Mouse (Mus musculus): ENCODE measurements around the gene Gm10320.

DNA sequence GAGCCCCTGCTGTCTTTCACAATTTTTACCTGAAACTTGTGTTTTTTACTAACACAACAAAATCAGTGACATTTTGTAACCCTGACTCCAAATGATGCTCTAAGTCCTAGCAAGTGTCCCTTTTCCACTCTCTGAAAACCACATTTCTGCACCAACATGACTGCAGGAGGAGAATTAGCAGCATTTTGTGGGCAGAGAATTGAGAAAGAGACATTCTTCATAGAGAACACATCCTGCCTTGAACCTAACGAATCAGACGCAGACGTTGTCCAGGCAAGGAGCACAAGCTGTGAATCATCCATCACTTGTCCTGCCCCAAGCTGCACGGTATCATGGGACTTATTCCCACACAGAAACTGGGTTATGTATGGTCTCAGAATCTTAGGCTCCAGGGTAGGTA, 38.7 kb downstream of the Gm10320 start:
- TF ChIP-seq CTCF (IDR thresholded peaks at IDR 0.05; ENCODE audit: extremely low read depth, insufficient read depth, low read length) (no peak), POLR2A (IDR thresholded peaks at IDR 0.05; ENCODE audit: extremely low read depth, insufficient read depth, low read length) (no peak)

Data from cortical plate, adult 2 months (tissue).